Mouse (Mus musculus) urinary bladder, postnatal 25 days (tissue): ENCODE measurements around the gene Fam24b.
A peak's percentile ranks its signal among the peaks of the same experiment; 100 is the strongest.

Experiments
- DNase-seq: peaks from one replicate; pipeline ENCODE4 v3.0.0; 2022; ENCODE audit warnings: low spot score

The Fam24b gene

DNA sequence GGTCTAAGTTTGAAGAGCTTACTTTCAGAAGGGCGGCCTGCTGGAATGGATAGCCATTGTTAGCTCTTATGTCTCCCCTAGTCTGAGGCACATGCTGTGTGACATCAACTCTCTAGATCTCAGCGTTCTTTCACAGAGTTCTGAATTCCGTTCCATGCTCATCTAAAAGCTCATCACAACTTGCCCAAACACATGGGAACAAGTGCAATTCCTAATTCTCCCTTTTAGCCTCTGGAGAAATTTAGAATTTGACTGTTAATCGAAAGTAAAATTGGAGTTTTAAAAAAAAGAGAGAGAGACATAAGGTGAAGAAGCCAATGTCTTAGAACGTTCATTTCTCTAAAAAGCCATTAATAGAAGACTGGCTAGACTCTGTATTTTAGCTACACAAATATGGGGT is at the start of gene Fam24b:
Fam24b (minus strand) TSS at position 101 of the 400 bp plus-strand sequence.
- no peak for DNase-seq

DNA sequence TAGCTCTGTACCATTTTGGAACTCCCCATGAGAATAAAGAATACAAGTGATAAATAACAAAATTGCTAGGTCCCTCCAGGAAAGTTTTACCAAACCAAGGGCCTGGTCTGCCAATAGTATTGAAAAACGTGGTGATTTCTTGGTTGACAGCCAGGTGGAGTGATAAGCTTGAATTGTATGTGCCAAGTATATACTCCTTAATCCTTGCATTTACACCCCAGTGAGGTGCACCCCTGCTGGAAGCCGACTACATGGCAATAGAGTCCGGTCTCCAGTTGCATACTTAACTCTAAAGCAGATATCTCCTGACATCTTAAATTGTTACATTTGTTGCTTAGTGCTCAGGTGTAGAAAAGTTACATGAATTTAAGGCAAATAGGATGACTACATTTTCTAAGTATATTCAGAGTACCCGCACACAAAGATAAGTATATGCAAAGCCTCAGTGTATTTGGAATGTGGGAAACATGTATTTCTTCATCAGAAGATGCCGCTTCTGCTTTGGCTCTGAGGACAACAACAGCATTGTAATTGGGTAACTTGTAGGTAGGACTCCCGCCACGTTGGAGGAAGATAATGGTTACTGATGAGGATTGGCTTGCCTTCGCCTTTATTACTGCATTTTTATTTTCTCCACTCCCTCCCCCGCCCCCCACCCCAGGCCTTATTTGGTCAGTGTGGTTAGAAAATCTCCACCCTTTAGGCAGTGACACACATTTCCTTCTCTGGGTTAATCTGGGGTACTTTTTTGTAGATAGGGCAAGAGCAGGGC is 42.8 kb upstream of the Fam24b start:
- no peak for DNase-seq

DNA sequence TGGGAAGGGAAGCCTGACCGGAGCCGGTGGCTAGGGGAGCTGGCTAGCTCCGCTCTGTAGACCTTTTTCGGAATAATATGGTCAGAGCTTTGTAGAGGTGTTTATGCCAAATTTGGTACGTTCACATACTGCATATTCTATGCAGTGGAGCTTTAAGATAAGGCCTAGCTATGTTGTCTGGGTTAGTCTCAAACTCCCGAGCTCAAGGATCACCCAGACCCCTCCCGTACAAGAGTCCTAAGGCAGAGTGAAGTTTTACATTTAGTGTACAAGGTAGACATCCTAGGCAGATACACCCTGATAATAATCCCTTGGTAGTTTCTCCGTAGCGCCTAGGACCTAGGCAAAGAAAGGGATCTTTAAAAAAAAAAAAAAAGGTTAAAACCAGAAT is 42.1 kb upstream of the Fam24b start:
- DNase-seq: no peak

DNA sequence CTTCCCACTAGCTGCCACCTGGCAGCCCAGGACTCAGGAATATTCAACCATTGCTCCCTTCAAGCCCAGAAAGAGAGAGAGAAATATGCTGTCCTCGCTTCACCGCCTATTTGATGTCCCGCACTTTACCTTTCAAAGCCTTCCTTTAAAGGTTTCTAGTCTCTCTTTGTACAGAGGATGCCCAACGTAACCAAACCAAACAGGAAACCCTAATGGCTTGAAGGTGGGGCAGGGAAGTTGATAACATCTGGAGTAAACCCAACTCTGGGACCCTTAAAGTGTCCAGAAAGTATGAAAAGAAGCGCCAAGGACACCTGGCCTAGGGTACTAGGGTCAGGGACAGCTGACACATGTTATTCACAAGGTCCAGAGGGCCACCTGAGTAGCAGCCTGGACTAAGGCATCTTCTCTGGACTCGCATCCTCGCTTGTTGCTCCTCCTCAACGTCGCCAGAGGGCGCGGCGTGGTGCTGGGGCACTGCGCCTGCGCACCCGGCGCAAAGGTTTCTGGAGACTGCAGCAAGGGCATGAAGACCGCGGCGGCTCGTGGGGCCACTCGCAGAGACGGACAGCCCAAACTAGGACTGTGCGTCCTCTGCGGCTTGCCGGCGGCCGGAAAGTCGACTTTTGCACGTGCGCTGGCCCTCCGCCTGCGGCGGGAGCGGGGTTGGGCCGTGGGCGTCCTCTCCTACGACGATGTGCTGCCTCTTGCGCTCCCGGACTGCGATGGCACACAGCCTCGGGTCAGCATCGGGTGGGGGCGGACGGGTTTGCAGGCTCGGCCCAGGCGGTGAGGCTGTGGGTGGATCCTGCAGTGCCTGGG is 41.5 kb upstream of the Fam24b start, which contains the start of gene Pstk:
Pstk (plus strand) TSS at position 494 of the 822 bp plus-strand sequence.
- DNase-seq: peak; percentile 87

DNA sequence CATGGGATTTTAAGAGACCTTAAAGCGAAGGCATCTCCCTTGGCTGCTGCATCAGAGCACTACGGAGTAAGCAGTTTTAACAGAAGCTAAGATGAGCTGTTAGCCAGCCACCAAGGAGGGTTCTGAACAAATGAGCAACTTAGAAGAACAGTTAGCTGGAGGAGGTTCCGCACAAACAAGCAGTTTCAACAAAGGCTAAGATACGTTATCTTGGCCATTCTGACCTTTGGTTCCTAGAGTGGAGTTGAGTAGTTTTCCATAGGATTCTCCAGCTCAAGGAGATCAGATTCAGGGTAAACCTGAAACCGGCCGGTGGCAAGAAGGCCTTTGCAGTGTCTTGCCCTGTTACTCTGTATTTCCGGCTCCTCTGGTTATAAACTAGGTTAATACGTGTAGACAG is 34.8 kb upstream of the Fam24b start:
- no peak for DNase-seq

DNA sequence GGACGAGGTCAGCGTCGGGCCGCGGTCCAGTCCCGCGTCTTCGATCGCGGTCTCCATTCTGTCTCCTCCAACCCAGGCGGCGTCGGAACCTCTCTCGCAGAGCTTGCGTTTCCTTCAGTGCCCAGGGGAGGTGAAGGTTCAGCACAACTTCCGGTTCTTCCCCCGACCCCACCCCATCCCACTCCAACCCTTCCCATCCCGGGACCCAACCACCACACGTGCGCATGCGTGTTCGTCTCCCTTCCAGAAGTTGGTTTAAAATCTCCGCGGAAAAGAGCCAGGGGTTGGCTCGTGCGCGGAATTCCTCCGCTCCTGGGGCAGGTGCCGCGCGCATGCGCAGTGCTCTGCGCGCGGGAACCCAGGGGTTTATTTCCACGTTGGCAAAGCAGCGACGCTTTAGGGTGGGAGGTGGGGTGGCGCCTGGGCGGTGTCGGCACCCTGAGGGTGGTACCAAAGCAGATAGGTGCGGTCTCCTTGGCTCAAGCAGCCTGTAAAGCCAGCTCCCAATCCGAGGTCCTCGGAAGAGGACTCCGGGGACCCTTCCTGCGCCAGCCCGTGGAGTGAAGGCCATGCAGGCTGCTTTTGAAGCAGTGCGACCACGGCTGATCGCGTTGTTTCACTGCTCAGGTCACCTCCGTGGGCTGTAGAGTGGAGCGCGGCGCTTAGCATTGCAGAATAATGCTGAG is 33.4 kb upstream of the Fam24b start, which contains the start of gene 2310057M21Rik:
2310057M21Rik (minus strand) TSS at position 145 of the 686 bp plus-strand sequence.
- peak; percentile 90 for DNase-seq

DNA sequence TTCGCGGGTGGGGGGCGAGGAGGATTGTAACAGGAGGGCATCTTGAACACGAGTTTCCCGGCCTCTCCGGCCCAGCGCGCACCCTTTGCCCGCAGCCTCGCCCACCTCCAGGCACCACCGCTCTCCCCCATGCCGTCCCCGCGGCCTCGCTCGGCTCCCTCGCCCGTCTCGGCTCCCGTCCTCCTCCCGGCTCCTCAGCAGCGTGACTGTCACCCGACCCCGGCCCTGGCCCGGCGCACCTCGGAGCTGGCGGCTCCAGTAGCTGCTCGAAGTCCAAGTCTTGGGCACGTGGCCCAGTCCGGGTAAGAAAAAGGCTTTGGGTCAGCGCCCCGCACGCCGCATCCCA is 32.9 kb upstream of the Fam24b start:
- no peak for DNase-seq

DNA sequence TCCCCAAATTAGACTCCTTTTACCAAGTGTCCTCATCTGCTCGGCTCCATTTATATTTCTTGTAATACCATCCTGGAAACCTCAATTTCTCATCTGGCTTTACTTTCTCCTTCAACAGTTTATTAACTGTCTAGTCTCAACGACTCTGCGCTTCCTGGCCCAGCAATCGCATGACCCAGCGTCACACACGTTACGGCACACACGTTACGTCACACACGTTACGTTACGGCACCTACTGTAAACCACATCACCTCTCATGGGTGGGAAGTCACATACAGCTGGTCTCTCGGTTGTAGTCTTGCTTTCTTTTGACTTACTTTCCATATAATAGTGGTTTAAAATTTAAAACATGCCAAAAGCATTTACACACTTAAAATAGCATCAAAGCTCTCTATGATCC is 26.8 kb upstream of the Fam24b start:
- no peak for DNase-seq

DNA sequence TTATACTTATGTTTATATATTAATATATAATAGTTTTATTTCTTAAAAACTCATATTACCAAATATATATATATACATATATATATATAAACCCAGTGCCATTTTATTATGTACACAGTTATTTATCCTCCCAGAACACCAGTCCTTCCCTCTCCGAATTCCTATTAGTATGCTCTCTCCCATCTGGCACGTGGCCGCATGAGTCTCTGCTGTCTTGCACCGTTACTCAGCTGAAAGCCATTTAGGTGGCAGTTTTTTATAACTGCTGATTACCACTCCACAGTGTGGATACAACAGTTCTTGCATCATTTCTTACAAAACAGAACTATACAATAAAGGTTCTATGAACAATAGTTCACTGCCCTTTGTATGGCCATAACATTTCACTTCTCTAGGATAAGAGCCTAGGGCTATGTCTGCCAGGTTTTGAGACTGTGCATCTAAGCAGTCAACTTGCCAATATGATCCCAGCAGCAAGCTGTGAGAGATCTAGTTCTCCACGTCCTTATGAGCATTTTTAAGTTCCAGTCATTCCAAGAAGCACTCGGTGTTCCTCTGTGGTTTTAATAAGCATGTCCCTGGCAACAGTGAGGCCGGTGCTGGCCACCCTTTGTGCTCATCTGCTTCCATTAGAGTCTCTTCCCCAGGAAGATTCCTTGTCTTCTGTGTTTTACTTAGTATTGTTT is 16.7 kb upstream of the Fam24b start:
- DNase-seq: no peak

DNA sequence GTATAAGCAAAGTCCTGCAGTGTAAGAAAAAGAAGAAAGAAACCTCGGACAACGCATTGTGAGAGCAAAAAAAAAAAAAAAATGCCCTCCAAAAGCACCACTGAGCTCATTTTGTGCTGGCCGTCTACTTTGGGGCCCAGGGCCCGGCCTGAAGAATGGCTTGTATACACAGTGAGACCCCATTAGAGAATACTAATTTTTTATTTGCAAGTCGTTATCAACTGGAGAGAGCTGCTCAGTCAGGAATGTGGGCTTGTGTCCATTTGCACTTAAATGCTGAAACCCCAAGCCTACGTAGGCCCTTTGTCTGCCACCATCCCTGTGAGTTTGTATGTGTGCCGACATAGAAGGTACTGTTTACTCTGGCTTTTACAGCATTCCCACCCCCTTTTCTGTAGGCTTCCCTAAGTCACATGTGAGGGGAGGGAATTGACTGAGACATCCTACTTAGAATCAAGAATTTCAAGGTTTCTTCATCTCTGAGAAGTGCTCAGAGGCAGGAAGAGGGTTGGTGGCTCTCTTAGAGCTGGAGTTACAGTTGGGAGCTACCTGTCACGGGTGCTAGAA is 8.3 kb upstream of the Fam24b start:
- DNase-seq: no peak

DNA sequence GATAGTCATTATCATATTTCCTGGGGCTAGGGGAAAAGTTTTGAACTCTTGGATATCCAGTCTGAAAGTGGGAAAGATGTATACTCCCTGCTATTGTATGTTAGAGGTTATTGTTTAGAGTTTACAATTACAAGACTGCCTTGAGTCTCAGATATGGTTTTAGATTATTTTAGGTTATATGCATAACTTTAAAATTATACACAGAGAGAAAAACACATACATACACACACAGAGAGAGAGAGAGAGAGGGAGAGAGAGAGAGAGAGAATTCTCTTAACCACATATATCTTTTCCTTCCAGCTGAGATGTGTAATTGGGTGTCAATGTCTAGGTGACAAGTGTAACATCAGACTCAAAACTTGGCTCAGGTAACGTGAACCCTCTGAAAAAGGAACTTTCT is 4.2 kb upstream of the Fam24b start, which contains the start of gene Fam24a:
Fam24a (plus strand) TSS at position 301 of the 400 bp plus-strand sequence.
- DNase-seq: no peak

DNA sequence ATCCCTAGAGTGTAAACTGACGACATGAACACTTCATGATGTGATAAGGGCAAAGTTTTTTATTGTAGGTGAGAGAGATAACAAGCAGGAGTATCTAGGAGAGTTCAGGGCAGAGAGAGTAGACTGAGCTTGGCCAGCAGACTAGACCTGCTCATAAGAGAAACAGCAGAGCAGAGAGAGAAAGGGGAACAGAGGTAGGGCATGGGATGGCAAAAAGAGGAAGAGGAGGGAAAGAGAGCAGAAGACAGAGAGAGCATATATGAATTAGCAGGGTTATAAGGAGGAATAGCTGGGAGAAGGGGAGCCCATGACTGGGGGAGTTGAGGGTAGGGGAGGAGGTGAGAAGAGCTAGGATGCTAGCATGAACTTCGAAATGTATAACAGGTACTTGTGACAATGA is 2.4 kb upstream of the Fam24b start:
- no peak for DNase-seq

DNA sequence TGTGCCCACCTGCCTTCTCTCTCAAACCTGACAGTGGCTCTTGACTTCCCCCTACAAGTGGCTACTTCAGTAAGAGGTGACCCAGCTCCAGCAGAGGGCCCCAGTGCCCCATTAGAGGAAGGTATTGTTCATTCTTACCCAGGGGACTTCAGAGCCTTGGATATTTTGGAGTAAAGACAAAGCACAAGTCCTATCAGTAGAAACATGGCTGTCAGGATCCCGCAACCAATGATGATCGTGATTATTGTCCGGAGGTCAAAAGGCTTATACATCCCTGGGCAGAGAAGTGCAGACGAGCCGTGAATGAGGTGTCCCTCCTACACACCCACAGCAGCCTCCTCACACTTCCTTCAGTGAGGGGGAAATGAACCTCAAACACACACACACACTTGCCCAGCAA is 2.3 kb downstream of the Fam24b start:
- DNase-seq: no peak

DNA sequence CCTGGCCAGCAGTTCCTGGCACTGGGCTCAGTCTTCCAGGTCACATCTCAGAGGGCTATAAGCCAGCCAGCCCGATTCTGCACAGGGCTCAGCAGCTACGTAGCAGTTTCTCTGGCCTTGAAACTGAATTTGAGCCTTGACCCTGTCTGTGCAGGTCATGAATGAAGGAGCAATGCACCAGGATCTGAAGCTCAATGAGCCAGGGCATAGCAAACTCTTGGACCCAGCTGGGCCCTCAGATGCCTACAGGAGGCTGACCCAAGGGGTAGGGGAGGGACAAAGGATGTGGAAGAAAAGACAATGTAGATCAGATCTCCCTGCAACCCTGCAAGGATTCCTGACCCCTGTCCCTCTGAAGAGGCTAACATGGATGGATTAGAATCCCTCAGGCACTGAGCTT is 7.1 kb downstream of the Fam24b start, which contains the start of gene Cuzd1:
Cuzd1 (minus strand) TSS at position 101 of the 400 bp plus-strand sequence.
- no peak for DNase-seq

DNA sequence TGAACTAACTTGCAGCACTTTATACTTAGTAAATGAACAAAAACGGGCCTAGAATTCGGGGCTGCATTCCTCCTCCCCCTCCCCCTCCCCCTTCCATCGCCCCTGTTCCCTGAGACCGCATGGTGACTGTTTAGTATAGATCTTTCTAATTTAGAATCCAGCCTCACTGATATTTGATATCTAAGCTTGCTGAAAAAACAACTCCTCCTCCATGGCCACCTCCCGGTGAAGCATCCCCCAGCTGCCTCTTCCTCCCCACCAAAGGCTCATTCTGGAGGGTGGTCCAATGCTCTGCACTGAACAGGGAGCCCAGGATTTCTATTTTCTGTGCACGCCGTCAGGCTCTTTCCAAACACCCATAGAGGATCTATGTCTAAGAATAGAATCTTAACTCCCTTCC is 11.0 kb downstream of the Fam24b start:
- DNase-seq: no peak

DNA sequence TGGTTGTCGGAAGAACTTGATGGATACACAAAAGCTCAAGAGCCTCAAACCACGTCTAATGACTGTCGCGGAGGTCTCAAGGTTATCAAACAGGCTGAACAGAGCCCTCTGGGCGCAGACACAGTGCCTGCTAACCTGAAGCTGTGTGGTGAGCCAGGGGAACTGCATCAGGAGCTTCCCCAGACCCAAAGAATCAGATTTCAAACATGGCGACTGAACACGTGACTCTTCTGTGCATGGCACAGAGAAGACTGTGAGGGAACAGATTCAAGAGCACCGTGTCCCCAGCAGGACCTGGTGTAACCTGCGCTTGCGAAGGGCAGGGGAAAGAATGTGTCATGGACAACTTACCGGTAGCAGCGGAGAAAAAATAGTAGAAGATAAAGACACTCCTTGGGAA is 11.7 kb downstream of the Fam24b start:
- no peak for DNase-seq

DNA sequence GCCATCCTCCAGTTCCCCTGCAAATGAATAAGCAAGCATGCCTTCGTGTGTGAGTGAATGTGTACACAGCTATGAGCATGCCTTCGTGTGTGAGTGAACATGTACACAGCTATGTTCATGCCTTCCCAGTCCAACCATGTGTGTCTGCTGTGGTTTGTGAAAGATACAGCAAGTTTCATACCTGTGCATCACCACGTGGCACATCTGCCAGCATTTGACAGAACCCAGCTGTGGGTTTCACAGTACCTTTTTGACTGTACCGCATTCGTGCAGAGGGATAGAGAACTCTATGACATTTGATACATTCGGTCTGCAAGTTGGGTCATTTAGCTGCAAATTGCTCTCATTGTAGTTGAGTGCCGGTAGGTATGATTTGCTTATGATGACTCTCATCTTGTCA is 14.8 kb downstream of the Fam24b start:
- no peak for DNase-seq

DNA sequence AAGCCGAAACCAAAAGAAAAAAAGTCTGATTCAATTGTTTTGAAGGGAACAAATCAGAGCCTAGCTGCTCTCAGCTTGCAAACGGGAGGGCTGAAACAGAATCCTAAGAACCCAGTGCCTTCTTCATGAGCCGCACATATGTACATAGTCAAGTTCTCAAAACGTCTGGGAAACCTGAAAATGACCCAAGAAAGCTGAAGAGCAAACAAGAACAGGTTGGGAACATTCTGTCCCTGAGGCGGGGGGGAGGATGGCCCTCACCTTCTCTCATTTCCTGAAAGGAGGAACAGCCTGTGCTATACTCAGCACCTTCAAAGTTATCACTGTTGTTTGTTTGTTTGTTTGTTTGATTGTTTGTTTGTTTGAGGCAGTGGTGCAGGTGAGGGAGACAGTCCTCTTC is 22.6 kb downstream of the Fam24b start:
- DNase-seq: no peak

DNA sequence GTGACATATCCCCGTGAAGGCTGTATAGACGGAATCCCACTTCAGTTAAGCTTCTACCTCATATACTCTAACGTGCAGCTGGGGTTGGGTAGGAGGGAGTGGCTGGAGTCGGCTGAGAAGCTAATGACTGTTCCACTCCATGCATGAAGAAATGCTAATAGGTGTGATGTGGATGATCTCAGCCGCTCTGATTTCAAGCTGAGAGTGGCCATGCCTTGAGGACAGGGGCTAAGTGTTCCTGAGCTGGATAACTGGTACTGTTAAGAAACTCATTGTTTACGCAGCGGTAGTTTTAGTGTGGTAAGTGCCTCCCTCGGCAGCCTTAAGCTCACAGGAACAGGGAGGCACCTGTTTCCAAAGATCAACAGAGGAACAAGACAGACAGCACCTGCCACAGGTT is 26.0 kb downstream of the Fam24b start:
- no peak for DNase-seq

DNA sequence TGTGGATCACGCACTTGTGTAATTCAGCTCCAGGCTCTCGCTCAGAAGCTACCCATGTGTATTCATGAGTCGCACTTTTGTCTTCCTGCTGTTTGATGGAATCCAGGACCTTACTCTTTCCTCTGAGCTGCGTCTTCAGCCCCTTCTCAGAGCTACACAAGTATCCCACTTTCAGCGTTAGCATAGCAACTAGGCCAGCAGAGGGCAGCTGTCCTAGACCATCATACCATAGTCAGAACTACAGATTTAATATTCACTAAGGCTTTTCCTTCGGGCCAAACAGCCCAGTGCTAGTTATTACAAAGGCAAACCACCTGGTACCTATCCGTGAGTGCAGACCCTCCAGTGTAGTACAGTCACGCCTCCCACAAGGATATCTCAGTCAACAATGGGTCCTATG is 32.2 kb downstream of the Fam24b start:
- no peak for DNase-seq
